Mouse (Mus musculus): ENCODE data around the gene Kcnk5. TPM values are rescaled to one million over a fixed set of nuclear protein-coding genes. Genes with fewer than 3 reads are reported as not detected.
A peak's percentile ranks its signal among the peaks of the same experiment; 100 is the strongest.

The Kcnk5 gene
- polyA plus RNA-seq, 1 experiment from 2014 or later, result 6.2 TPM

GRCm38 (mm10) chr14:20193103-20193715 lies 11.6 kb upstream of the Kcnk5 start:
- Histone ChIP-seq H3K36me3 (no peaks in the 10 kb centered on the region), H3K9ac (no peak overlapping the region), H3K4me2 (no peak overlapping the region), H3K27me3 (no peaks in the 10 kb centered on the region), H3K9me3 (replicated peaks) (no peaks in the 10 kb centered on the region), H3K4me3 (replicated peaks) (no peak overlapping the region), H3K4me1 (replicated peaks) (peaks cover 4% of the 10 kb centered on the region; the same call in 1 of the 2 replicates), H3K27ac (no peak overlapping the region)
- 77% methylated on average over 4 of the region's 4 CpGs for whole genome bisulfite sequencing (ENCODE audit: insufficient replicate concordance)
- no peak for DNase-seq
- no peak for ATAC-seq (ENCODE audit: low read depth)

DNA sequence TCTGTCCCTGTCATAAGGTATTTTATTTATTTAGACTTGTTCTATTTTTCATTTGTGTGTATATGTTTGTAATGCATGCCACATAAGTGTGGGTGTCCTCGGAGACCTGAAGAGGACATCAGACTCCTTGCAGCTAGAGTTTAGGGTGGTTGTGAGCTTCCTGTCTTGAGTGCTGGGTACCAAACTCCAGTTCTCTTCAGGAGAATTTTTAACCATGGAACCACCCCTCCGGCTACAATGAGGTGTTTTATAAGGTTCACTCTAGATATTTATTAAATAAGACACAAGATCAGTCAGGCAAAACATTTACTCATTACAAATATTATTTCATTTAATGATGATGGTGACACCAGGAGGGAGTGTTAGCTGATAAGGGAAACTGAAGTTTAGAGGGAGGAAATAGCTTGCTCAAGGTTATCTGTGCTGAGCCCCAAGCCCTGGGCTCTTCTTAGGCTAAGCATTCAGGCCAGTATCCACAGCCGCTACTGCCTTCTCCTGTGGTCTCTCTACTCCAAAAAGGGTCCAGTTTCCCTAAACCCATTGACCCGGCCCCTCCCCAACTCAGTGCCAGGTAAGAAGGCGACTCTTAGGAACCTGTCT lies 9.6 kb upstream of the Kcnk5 start:
- no peaks in the 10 kb centered on the region for H3K27me3 ChIP-seq
- ATAC-seq (ENCODE audit: low read depth), result no peak
- H3K4me2 ChIP-seq, result no peak overlapping the region
- peaks cover 4% of the 10 kb centered on the region for H3K4me1 ChIP-seq (replicated peaks)
- 48% methylated on average over 5 of the region's 5 CpGs for WGBS (ENCODE audit: insufficient replicate concordance)
- no peak for DNase-seq
- no peak overlapping the region for H3K4me3 ChIP-seq (replicated peaks)
- no peaks in the 10 kb centered on the region for H3K9me3 ChIP-seq (replicated peaks)
- H3K27ac ChIP-seq, result no peak overlapping the region
- H3K36me3 ChIP-seq, result no peaks in the 10 kb centered on the region
- no peak overlapping the region for H3K9ac ChIP-seq

DNA sequence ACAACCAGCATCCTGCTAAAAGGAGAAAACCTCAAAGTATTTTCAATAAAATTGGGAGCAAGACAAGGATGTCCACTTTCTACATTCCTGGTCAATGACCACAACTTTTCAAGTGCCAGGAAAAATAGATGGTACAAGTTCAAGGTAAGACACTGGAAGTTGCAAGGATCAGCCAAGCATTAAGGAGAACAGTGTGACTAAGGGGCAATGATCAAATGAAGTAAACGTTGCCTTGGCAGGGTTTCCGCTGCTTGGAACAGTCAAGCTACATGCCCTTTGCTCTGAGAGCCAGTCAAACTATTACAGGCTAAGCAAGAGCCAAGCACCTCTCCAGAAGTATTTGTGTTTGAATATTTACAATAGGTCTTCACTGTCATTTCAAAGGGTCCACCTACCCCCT lies 8.1 kb upstream of the Kcnk5 start:
- no peak overlapping the region for H3K9ac ChIP-seq
- no peaks in the 10 kb centered on the region for H3K9me3 ChIP-seq (replicated peaks)
- no peak overlapping the region for H3K4me2 ChIP-seq
- no peaks in the 10 kb centered on the region for H3K36me3 ChIP-seq
- peaks cover 2% of the 10 kb centered on the region for H3K4me1 ChIP-seq (replicated peaks)
- DNase-seq, result no peak
- no peaks in the 10 kb centered on the region for H3K27me3 ChIP-seq
- WGBS (ENCODE audit: insufficient replicate concordance), result 62% methylated on average over 2 of the region's 2 CpGs
- H3K4me3 ChIP-seq (replicated peaks), result no peak overlapping the region
- H3K27ac ChIP-seq, result no peak overlapping the region
- no peak for ATAC-seq (ENCODE audit: low read depth)

DNA sequence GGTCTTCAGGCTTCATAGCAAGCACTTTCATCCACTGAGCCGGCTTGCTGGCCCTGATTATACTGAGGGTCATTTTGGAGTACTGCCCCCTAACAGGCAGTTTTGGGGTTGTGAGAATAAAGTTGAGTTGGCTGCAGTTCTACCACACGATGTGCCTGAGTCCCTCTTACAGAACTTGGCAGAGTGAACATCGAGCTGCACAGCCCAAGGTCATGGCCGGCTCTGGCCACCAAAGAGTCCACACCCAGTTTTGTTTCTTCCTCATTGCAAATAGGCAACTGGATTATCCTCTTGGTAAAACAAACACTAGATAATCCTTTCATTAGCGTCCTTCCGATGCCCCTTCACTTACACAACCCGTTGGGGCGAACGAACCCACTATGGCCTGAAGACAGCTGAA lies 3.8 kb upstream of the Kcnk5 start:
- DNase-seq (no peak), ATAC-seq (ENCODE audit: low read depth) (no peak)
- 67% methylated on average over 9 of the region's 9 CpGs for WGBS (ENCODE audit: insufficient replicate concordance)
- H3K36me3 ChIP-seq, result no peaks in the 10 kb centered on the region
- no peak overlapping the region for H3K9ac ChIP-seq
- H3K27ac ChIP-seq, result no peak overlapping the region
- no peak overlapping the region for H3K4me3 ChIP-seq (replicated peaks)
- no peaks in the 10 kb centered on the region for H3K27me3 ChIP-seq
- peaks cover 14% of the 10 kb centered on the region for H3K4me1 ChIP-seq (replicated peaks)
- H3K9me3 ChIP-seq (replicated peaks), result no peaks in the 10 kb centered on the region
- no peak overlapping the region for H3K4me2 ChIP-seq

GRCm38 (mm10) chr14:20183701-20184100 lies 2.1 kb upstream of the Kcnk5 start:
- no peak overlapping the region for H3K27ac ChIP-seq
- ATAC-seq (ENCODE audit: low read depth) (no peak), DNase-seq (no peak)
- H3K9ac ChIP-seq, result no peak overlapping the region
- no peak overlapping the region for H3K4me3 ChIP-seq (replicated peaks)
- peaks cover 31% of the 10 kb centered on the region for H3K4me1 ChIP-seq (replicated peaks)
- 76% methylated on average over 5 of the region's 5 CpGs for WGBS (ENCODE audit: insufficient replicate concordance)
- no peak overlapping the region for H3K4me2 ChIP-seq
- H3K27me3 ChIP-seq, result no peaks in the 10 kb centered on the region
- H3K36me3 ChIP-seq, result no peaks in the 10 kb centered on the region
- H3K9me3 ChIP-seq (replicated peaks), result no peaks in the 10 kb centered on the region

GRCm38 (mm10) chr14:20182596-20182995 lies 987 bp upstream of the Kcnk5 start:
- Histone ChIP-seq H3K9me3 (replicated peaks) (no peaks in the 10 kb centered on the region), H3K4me1 (replicated peaks) (peaks cover 42% of the 10 kb centered on the region), H3K27ac (0 out of 2 replicates have a peak overlapping the region, but pooled peaks have one; percentile 82), H3K36me3 (no peaks in the 10 kb centered on the region; the same call in 1 of the 2 replicates), H3K4me3 (replicated peaks) (no peak overlapping the region), H3K4me2 (no peak overlapping the region), H3K27me3 (no peaks in the 10 kb centered on the region), H3K9ac (no peak overlapping the region)
- ATAC-seq (ENCODE audit: low read depth), result no peak
- DNase-seq, result no peak
- WGBS (ENCODE audit: insufficient replicate concordance), result 65% methylated on average over 7 of the region's 7 CpGs

DNA sequence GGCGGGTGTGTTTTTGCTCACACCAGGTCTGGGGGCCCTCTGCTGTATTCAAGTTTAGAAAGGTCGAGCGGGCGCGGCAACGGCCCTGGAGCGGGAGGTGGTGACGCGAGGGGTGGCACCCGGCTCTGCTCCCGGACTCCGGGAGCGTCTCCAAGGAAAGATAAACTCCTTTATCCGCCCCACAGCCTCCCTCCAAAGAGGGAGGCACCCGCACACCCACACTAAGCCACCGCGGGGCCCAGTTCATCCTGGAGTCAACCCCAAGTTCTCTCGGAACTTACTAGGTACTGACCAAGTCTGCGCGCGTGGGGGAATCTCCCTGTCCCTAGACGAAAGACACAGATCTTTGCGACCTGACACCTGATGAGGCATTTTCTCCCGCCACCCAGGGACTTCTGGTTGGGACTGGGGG lies 852 bp downstream of the Kcnk5 start:
- H3K4me3 ChIP-seq (replicated peaks), result peak overlapping the region; percentile 78
- peak overlapping the region; percentile 86 for H3K9ac ChIP-seq
- H3K27ac ChIP-seq, result peak overlapping the region; percentile 82
- peak; percentile 64 for DNase-seq
- peak; percentile 88 for ATAC-seq (ENCODE audit: low read depth)
- no peaks in the 10 kb centered on the region; the same call in 1 of the 2 replicates for H3K36me3 ChIP-seq
- peaks cover 51% of the 10 kb centered on the region for H3K4me1 ChIP-seq (replicated peaks)
- H3K27me3 ChIP-seq, result no peaks in the 10 kb centered on the region
- H3K4me2 ChIP-seq, result peak overlapping the region; percentile 95
- H3K9me3 ChIP-seq (replicated peaks), result no peaks in the 10 kb centered on the region
- under 1% methylated on average over 24 of the region's 24 CpGs for WGBS (ENCODE audit: insufficient replicate concordance)

GRCm38 (mm10) chr14:20180304-20180703 lies 1.3 kb downstream of the Kcnk5 start:
- ATAC-seq (ENCODE audit: low read depth), result peak; percentile 11; the same call in 1 of the 2 replicates
- H3K4me2 ChIP-seq, result peak overlapping the region; percentile 95
- under 1% methylated on average over 6 of the region's 6 CpGs for WGBS (ENCODE audit: insufficient replicate concordance)
- peak overlapping the region; percentile 82 for H3K27ac ChIP-seq
- peak overlapping the region; percentile 86 for H3K9ac ChIP-seq
- no peaks in the 10 kb centered on the region for H3K9me3 ChIP-seq (replicated peaks)
- H3K36me3 ChIP-seq, result no peaks in the 10 kb centered on the region; the same call in 1 of the 2 replicates
- no peaks in the 10 kb centered on the region for H3K27me3 ChIP-seq
- DNase-seq, result no peak
- peak overlapping the region; percentile 78 for H3K4me3 ChIP-seq (replicated peaks)
- peaks cover 56% of the 10 kb centered on the region for H3K4me1 ChIP-seq (replicated peaks)

GRCm38 (mm10) chr14:20179731-20180280 lies 1.8 kb downstream of the Kcnk5 start:
- peak overlapping the region; percentile 78 for H3K4me3 ChIP-seq (replicated peaks)
- DNase-seq, result no peak
- peak overlapping the region; percentile 95 for H3K4me2 ChIP-seq
- H3K4me1 ChIP-seq (replicated peaks), result peaks cover 60% of the 10 kb centered on the region
- no peaks in the 10 kb centered on the region for H3K27me3 ChIP-seq
- H3K9ac ChIP-seq, result peak overlapping the region; percentile 86
- no peak for ATAC-seq (ENCODE audit: low read depth)
- WGBS (ENCODE audit: insufficient replicate concordance), result 28% methylated on average over 5 of the region's 5 CpGs
- no peaks in the 10 kb centered on the region for H3K9me3 ChIP-seq (replicated peaks)
- H3K27ac ChIP-seq, result peak overlapping the region; percentile 82
- H3K36me3 ChIP-seq, result no peaks in the 10 kb centered on the region; the same call in 1 of the 2 replicates

- Histone ChIP-seq H3K4me2 (peak overlapping the region; percentile 95), H3K36me3 (no peaks in the 10 kb centered on the region; the same call in 1 of the 2 replicates), H3K27me3 (no peaks in the 10 kb centered on the region), H3K4me1 (replicated peaks) (peaks cover 68% of the 10 kb centered on the region), H3K4me3 (replicated peaks) (peak overlapping the region; percentile 78), H3K9ac (peak overlapping the region; percentile 86), H3K27ac (peak overlapping the region; percentile 82), H3K9me3 (replicated peaks) (no peaks in the 10 kb centered on the region)
- DNase-seq, result no peak
- 18% methylated on average over 3 of the region's 3 CpGs for WGBS (ENCODE audit: insufficient replicate concordance)
- ATAC-seq (ENCODE audit: low read depth), result no peak
Measured at GRCm38 (mm10) chr14:20179080-20179479, 2.5 kb downstream of the Kcnk5 start.

DNA sequence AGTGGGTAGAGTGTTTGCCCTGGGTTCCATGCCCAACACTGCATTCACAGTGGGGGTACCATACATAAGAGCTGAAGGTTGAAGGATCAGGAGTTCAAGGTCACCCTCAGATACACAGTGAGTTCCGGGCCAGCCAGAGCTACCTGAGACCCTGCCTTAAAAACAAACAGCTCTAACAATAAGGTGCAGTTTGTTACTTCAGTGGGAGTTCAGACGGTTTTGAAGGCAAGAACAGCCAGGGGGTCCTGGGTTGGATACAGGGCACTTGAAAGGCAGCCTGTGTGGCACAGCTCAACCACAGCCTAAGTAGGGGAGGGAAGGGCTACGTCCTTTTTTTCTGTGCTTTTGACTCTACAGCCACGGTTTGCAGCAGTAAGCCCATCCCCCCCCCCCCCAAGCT lies 3.0 kb downstream of the Kcnk5 start:
- Histone ChIP-seq H3K4me1 (replicated peaks) (peaks cover 73% of the 10 kb centered on the region), H3K9ac (peak overlapping the region; percentile 86), H3K27ac (peak overlapping the region; percentile 0; the same call in 1 of the 2 replicates), H3K4me3 (replicated peaks) (peak overlapping the region; percentile 78), H3K36me3 (no peaks in the 10 kb centered on the region; the same call in 1 of the 2 replicates), H3K9me3 (replicated peaks) (no peaks in the 10 kb centered on the region), H3K4me2 (peak overlapping the region; percentile 95), H3K27me3 (no peaks in the 10 kb centered on the region)
- ATAC-seq (ENCODE audit: low read depth) (no peak), DNase-seq (no peak)
- WGBS (ENCODE audit: insufficient replicate concordance), result 28% methylated on average over 4 of the region's 4 CpGs
